ENCODE assay signal across 18 mouse cellular contexts in the genomic region with DNA sequence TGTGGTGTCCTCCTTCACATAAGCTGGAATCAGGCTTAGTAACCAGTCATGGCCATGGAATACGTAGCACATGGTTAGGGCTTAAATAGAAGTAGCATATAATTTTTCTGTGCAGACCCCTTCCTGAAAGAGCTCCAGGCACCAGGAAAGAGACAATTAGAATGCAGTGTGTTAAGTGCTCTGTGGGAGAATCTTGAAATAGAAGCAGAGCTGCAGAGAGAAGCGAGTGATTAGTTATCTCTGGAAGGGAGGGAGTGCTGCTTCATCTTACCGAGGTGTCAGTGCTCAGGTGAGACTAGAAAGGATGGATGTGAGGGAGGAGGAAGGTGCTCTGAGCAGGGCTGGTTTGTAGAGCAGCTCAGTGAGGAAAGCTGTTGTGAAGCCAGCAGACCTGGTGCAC.
DNase-seq lines count a peak whose midpoint lies in the region; ATAC-seq lines count a peak whose summit lies in the region.
"Had no signal": no experiment of that assay in that cellular context is flagged by ENCODE, and none has a peak within 500 bp of the region (broad histone marks: within the 10 kb centered on the region; RNA-seq: fewer than 3 reads in every experiment).

No protein-coding gene starts in this region.

- ATAC-seq in hindbrain, embryonic 15.5 days (ENCODE audit: low FRiP score, low read depth): 0 out of 2 replicates have a peak, but pooled peaks have one; percentile 28
- ATAC-seq: intestine, embryonic 15.5 days had no signal

- H3K9me3 ChIP-seq in hindbrain, embryonic 15.5 days: no peaks in the 10 kb centered on the region
- no peaks in the 10 kb centered on the region for H3K9me3 ChIP-seq in hindbrain, embryonic 10.5 days
- H3K9me3 ChIP-seq: embryonic facial prominence, embryonic 13.5 days; forebrain, embryonic 12.5 days; heart, embryonic 13.5 days; hindbrain, embryonic 13.5 days; intestine, embryonic 15.5 days had no signal

- H3K36me3 ChIP-seq in hindbrain, embryonic 15.5 days: no peaks in the 10 kb centered on the region
- no peaks in the 10 kb centered on the region for H3K36me3 ChIP-seq in hindbrain, embryonic 10.5 days
- H3K36me3 ChIP-seq: embryonic facial prominence, embryonic 13.5 days; forebrain, embryonic 12.5 days; heart, embryonic 13.5 days; hindbrain, embryonic 13.5 days; intestine, embryonic 15.5 days had no signal

- intact Hi-C loops in left cerebral cortex, postnatal 25 days (cut with DNase I): loop anchor here (5.0 kb wide), 1 partner anchor 158 kb away; no protein-coding TSS in a partner anchor
- intact Hi-C loops in left cerebral cortex, postnatal 36 days (cut with DNase I): loop anchor here (5.0 to 10.0 kb wide), 2 partner anchors 83 to 160 kb away; no protein-coding TSS in a partner anchor
- intact Hi-C loops in heart, postnatal 14 days (cut with DNase I): no loop called here

- DNase-seq in hindbrain, embryonic 10.5 days (ENCODE audit: low spot score): no peak
- peak; percentile 27 to 52 for DNase-seq in left cerebral cortex, postnatal 25 days (ENCODE audit: low spot score in 2 of 2)
- no peak for DNase-seq in left cerebral cortex, postnatal 36 days (ENCODE audit: low spot score in 2 of 2)
- peak; percentile 65 for DNase-seq in brain, adult 2 months (ENCODE audit: low read depth, low spot score)
- peak; percentile 19 to 20 for DNase-seq in frontal cortex, postnatal 36 days (ENCODE audit: low spot score in 2 of 2)
- DNase-seq in heart, postnatal 14 days: no peak
- DNase-seq: adrenal gland, adult 2 months; adrenal gland, postnatal 25 days; cerebellum, adult 8-10 months; cerebellum, postnatal 25 days; gastrocnemius, postnatal 36 days; heart, postnatal 4 days had no signal

- peaks cover 12% of the 10 kb centered on the region for H3K4me1 ChIP-seq in hindbrain, embryonic 15.5 days (replicated peaks)
- peaks cover 25% of the 10 kb centered on the region for H3K4me1 ChIP-seq in hindbrain, embryonic 10.5 days (replicated peaks)

- no peak overlapping the region for H3K4me2 ChIP-seq in hindbrain, embryonic 15.5 days
- H3K4me2 ChIP-seq: embryonic facial prominence, embryonic 13.5 days; forebrain, embryonic 12.5 days; heart, embryonic 13.5 days; hindbrain, embryonic 13.5 days; intestine, embryonic 15.5 days had no signal

- H3K27ac ChIP-seq in hindbrain, embryonic 15.5 days (replicated peaks): no peak overlapping the region
- H3K27ac ChIP-seq in hindbrain, embryonic 10.5 days: no peak overlapping the region
- H3K27ac ChIP-seq: embryonic facial prominence, embryonic 13.5 days; forebrain, embryonic 12.5 days; heart, embryonic 13.5 days; hindbrain, embryonic 13.5 days; intestine, embryonic 15.5 days had no signal

- no peak overlapping the region for H3K4me3 ChIP-seq in hindbrain, embryonic 15.5 days
- no peak overlapping the region for H3K4me3 ChIP-seq in hindbrain, embryonic 10.5 days
- H3K4me3 ChIP-seq: embryonic facial prominence, embryonic 13.5 days; forebrain, embryonic 12.5 days; heart, embryonic 13.5 days; hindbrain, embryonic 13.5 days; intestine, embryonic 15.5 days had no signal

- no peaks in the 10 kb centered on the region for H3K27me3 ChIP-seq in hindbrain, embryonic 15.5 days
- H3K27me3 ChIP-seq in hindbrain, embryonic 10.5 days (ENCODE audit: insufficient read depth, poor library complexity, severe bottlenecking): no peaks in the 10 kb centered on the region; the same call in 1 of the 2 replicates
- H3K27me3 ChIP-seq: heart, embryonic 13.5 days; hindbrain, embryonic 13.5 days; intestine, embryonic 15.5 days had no signal

- 67% methylated on average over 3 of the region's 3 CpGs for WGBS in hindbrain, embryonic 15.5 days
- 78% methylated on average over 3 of the region's 3 CpGs for WGBS in hindbrain, embryonic 10.5 days

- no peak overlapping the region for H3K9ac ChIP-seq in hindbrain, embryonic 15.5 days
- H3K9ac ChIP-seq: embryonic facial prominence, embryonic 13.5 days; forebrain, embryonic 12.5 days; heart, embryonic 13.5 days; hindbrain, embryonic 13.5 days; intestine, embryonic 15.5 days had no signal

Comparison
In these comparisons a context has a peak if more than half of its experiments do, and no peak if none do; other contexts are left out.
1. DNase-seq: peak in left cerebral cortex, postnatal 25 days (2 of 2), brain, adult 2 months (single experiment) and frontal cortex, postnatal 36 days (2 of 2); none in hindbrain, embryonic 10.5 days (single experiment), left cerebral cortex, postnatal 36 days (0 of 2) and heart, postnatal 14 days (0 of 2).